Mouse (Mus musculus): ENCODE data around the gene Uncx. TPM values are rescaled to one million over a fixed set of nuclear protein-coding genes. Genes with fewer than 3 reads are reported as not detected.

The Uncx gene
- polyA plus RNA-seq, 1 experiment from 2014 or later, result not detected

DNA sequence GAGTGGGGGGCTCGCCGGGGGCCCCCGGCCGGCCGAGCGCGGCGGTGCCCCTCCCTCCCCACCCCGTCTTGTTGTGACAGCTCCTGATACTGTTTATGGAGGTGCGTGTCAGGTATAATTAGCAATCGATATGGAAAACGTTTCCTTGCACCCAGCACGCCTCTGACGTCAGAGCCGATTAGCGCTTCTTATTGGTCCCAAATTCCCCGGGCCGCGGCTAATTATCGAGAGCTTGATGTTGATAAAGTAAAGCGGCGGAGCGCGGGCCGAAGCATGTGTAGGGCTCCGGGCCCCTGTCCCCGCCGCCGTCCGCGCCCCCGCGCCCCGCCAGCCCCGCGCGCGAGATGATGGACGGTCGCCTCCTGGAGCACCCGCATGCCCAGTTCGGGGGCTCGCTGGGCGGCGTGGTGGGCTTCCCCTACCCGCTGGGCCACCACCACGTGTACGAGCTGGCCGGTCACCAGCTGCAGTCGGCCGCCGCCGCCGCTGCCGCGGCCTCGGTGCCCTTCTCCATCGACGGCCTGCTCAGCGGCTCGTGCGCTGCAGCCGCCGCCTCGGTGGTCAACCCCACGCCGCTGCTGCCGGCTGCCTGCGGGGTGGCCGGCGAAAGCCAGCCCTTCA lies 466 bp downstream of the Uncx start:
- no peaks in the 10 kb centered on the region for H3K9me3 ChIP-seq (ENCODE audit: control insufficient read depth, low read length)
- peaks cover 94% of the 10 kb centered on the region for H3K27me3 ChIP-seq (ENCODE audit: control insufficient read depth, insufficient read depth, low read length)
- H3K4me3 ChIP-seq (ENCODE audit: control insufficient read depth in 1 of 2, insufficient read depth in 1 of 2, low read depth in 1 of 2, low read length in 2 of 2), result peak overlapping the region in 1 of 2 experiments; percentile 22; a peak in 2 of 4 replicates
- H3K27ac ChIP-seq (replicated peaks in 1 of 2; ENCODE audit: control insufficient read depth in 1 of 2, insufficient read depth in 1 of 2, low read depth in 2 of 2, low read length in 2 of 2), result no peak overlapping the region
- no peak for ATAC-seq (ENCODE audit: insufficient number of reproducible peaks, insufficient read depth, low FRiP score, low read depth)
- H3K4me2 ChIP-seq (ENCODE audit: low read length), result peak overlapping the region; percentile 27
- no peaks in the 10 kb centered on the region for H3K36me3 ChIP-seq (ENCODE audit: control insufficient read depth, insufficient read depth, low read length)
- WGBS, result under 1% methylated on average over 70 of the region's 71 CpGs
- peaks cover 0 to 8% of the 10 kb centered on the region in 2 experiments; a peak in 2 of 4 replicates for H3K4me1 ChIP-seq (ENCODE audit: control insufficient read depth in 2 of 2, insufficient read depth in 2 of 2, low read length in 2 of 2)
- no peak overlapping the region for H3K9ac ChIP-seq (ENCODE audit: low read length)

DNA sequence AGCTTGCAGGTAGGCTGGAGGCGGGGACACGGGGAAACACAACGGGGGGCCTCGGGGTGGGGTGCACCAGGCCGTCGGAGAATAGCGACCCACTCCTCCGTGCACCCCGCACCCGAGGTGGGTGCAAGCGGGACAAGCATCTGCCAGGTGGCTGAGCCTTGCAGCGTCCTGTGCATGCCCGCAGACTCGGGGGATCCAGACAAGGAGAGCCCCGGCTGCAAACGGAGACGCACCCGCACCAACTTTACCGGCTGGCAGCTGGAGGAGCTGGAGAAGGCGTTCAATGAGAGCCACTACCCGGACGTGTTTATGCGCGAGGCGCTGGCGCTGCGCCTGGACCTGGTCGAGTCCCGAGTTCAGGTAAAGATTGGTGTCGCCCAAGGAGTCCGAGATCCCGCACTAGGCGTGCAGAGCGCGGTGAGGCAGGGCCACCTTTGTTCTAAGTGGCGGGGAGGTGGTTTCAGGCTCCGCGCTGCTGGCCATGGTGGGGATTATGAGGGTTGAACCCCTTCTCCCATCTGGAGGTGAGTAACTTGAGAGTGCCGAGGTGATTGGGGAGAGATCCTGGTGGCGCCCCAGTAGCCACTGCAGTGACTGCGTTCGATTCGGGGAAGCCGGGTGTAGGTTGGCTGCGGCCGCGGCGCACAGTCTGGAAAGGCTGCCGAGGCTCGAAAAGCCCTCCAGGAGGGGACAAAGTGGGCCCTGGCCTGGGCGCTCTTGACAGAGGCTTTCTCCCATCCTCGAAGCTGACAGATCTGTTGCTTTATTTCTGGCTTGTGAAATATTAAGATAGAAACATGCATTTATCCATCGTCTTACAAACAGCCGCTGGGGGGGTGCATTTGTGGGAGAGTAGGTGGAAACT lies 1.2 kb downstream of the Uncx start:
- Histone ChIP-seq H3K36me3 (ENCODE audit: control insufficient read depth, insufficient read depth, low read length) (no peaks in the 10 kb centered on the region), H3K4me3 (ENCODE audit: control insufficient read depth in 1 of 2, insufficient read depth in 1 of 2, low read depth in 1 of 2, low read length in 2 of 2) (0 out of 4 replicates have a peak overlapping the region, but pooled peaks of 1 of the 2 experiments have one; percentile 22), H3K4me1 (ENCODE audit: control insufficient read depth in 2 of 2, insufficient read depth in 2 of 2, low read length in 2 of 2) (peaks cover 0 to 8% of the 10 kb centered on the region in 2 experiments; a peak in 2 of 4 replicates), H3K27ac (replicated peaks in 1 of 2; ENCODE audit: control insufficient read depth in 1 of 2, insufficient read depth in 1 of 2, low read depth in 2 of 2, low read length in 2 of 2) (no peak overlapping the region), H3K9me3 (ENCODE audit: control insufficient read depth, low read length) (no peaks in the 10 kb centered on the region), H3K27me3 (ENCODE audit: control insufficient read depth, insufficient read depth, low read length) (peaks cover 94% of the 10 kb centered on the region), H3K9ac (ENCODE audit: low read length) (no peak overlapping the region), H3K4me2 (ENCODE audit: low read length) (no peak overlapping the region)
- under 1% methylated on average over 54 of the region's 54 CpGs for WGBS
- no peak for ATAC-seq (ENCODE audit: insufficient number of reproducible peaks, insufficient read depth, low FRiP score, low read depth)

DNA sequence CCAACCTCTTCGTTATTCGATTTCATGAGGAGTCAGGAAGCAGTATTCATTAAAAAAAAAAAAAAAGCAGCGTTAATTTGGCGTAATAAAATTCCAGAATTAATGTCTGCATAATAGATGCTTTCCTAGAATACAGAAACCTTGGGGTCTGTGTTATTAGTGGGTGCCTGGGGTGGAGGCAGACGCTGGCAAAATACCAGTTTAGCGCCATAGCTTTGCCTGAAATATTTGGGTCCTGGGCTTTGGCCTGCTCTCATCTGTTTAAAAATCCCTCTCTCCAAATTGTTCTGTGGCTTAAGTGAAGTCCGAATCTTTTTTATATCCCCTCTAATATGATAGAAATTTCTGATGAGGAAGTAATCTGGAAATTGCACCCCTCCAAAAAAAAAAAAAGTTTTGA lies 1.9 kb downstream of the Uncx start:
- ATAC-seq (ENCODE audit: insufficient number of reproducible peaks, insufficient read depth, low FRiP score, low read depth), result no peak
- Histone ChIP-seq H3K27ac (replicated peaks in 1 of 2; ENCODE audit: control insufficient read depth in 1 of 2, insufficient read depth in 1 of 2, low read depth in 2 of 2, low read length in 2 of 2) (no peak overlapping the region), H3K4me3 (ENCODE audit: control insufficient read depth in 1 of 2, insufficient read depth in 1 of 2, low read depth in 1 of 2, low read length in 2 of 2) (no peak overlapping the region), H3K9ac (ENCODE audit: low read length) (no peak overlapping the region), H3K4me1 (ENCODE audit: control insufficient read depth in 2 of 2, insufficient read depth in 2 of 2, low read length in 2 of 2) (peaks cover 0 to 8% of the 10 kb centered on the region in 2 experiments; a peak in 2 of 4 replicates), H3K9me3 (ENCODE audit: control insufficient read depth, low read length) (no peaks in the 10 kb centered on the region), H3K27me3 (ENCODE audit: control insufficient read depth, insufficient read depth, low read length) (peaks cover 96% of the 10 kb centered on the region), H3K36me3 (ENCODE audit: control insufficient read depth, insufficient read depth, low read length) (no peaks in the 10 kb centered on the region), H3K4me2 (ENCODE audit: low read length) (no peak overlapping the region)
- WGBS, result 2% methylated on average over 7 of the region's 7 CpGs

DNA sequence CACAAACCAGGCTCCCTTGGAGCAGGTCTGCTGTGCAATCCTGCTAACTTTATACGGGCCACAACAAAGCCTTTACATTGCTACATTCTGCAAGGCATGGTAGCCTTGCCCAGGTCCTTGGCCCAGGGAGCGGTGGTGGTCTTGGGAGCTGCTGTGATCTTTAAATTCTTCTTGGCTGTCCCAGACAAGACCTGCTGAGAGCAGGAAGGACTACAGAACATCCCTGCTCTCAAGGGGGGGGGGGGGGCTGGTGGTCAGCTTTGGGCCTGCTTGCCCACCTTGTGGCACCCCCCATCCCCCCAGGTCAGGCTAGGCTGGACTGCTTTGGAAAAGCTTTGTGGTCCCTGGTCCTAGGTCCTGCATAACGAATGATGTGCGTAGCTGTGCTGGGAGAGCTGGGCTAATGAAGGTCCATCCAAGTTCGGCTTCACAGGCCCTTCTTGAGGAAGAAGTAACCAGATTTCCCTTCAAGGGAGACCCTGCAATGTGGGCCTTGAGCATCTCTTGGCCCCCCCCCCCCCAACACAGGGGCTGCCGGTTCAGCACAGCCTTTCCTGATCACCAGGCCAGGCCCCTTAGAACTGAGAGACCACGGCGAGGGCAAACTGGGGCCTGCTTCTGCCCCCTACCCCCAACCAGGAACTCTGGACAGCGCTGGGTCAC lies 2.5 kb downstream of the Uncx start:
- Histone ChIP-seq H3K4me3 (ENCODE audit: control insufficient read depth in 1 of 2, insufficient read depth in 1 of 2, low read depth in 1 of 2, low read length in 2 of 2) (no peak overlapping the region), H3K27ac (replicated peaks in 1 of 2; ENCODE audit: control insufficient read depth in 1 of 2, insufficient read depth in 1 of 2, low read depth in 2 of 2, low read length in 2 of 2) (no peak overlapping the region), H3K4me1 (ENCODE audit: control insufficient read depth in 2 of 2, insufficient read depth in 2 of 2, low read length in 2 of 2) (peaks cover 0 to 4% of the 10 kb centered on the region in 2 experiments; a peak in 2 of 4 replicates), H3K27me3 (ENCODE audit: control insufficient read depth, insufficient read depth, low read length) (peaks cover 96% of the 10 kb centered on the region), H3K4me2 (ENCODE audit: low read length) (no peak overlapping the region), H3K9ac (ENCODE audit: low read length) (no peak overlapping the region), H3K9me3 (ENCODE audit: control insufficient read depth, low read length) (no peaks in the 10 kb centered on the region), H3K36me3 (ENCODE audit: control insufficient read depth, insufficient read depth, low read length) (no peaks in the 10 kb centered on the region)
- no peak for ATAC-seq (ENCODE audit: insufficient number of reproducible peaks, insufficient read depth, low FRiP score, low read depth)
- WGBS, result 3% methylated on average over 9 of the region's 9 CpGs

DNA sequence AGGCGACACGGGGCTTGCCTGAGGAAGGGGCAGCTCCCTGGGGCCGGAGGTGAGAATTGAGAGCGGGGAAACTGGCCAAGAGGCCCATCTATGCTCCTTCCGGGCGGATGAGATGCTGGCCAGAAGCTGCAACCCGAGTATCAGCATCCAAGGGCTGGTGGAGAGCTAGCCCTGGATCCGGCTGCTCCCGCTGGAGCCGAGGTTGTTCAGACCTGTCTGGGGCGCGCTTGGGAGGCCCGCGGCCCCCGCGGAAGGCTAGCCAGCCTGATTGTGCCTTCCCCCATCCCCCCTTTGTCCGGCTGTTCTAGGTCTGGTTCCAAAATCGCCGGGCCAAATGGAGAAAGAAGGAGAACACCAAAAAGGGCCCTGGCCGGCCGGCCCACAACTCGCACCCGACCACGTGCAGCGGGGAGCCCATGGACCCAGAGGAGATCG lies 3.1 kb downstream of the Uncx start:
- peaks cover 0 to 4% of the 10 kb centered on the region in 2 experiments; a peak in 2 of 4 replicates for H3K4me1 ChIP-seq (ENCODE audit: control insufficient read depth in 2 of 2, insufficient read depth in 2 of 2, low read length in 2 of 2)
- no peak overlapping the region for H3K4me3 ChIP-seq (ENCODE audit: control insufficient read depth in 1 of 2, insufficient read depth in 1 of 2, low read depth in 1 of 2, low read length in 2 of 2)
- 1% methylated on average over 26 of the region's 26 CpGs for WGBS
- no peak for ATAC-seq (ENCODE audit: insufficient number of reproducible peaks, insufficient read depth, low FRiP score, low read depth)
- H3K4me2 ChIP-seq (ENCODE audit: low read length), result no peak overlapping the region
- no peaks in the 10 kb centered on the region for H3K36me3 ChIP-seq (ENCODE audit: control insufficient read depth, insufficient read depth, low read length)
- H3K27ac ChIP-seq (replicated peaks in 1 of 2; ENCODE audit: control insufficient read depth in 1 of 2, insufficient read depth in 1 of 2, low read depth in 2 of 2, low read length in 2 of 2), result no peak overlapping the region
- no peak overlapping the region for H3K9ac ChIP-seq (ENCODE audit: low read length)
- H3K9me3 ChIP-seq (ENCODE audit: control insufficient read depth, low read length), result no peaks in the 10 kb centered on the region
- H3K27me3 ChIP-seq (ENCODE audit: control insufficient read depth, insufficient read depth, low read length), result peaks cover 96% of the 10 kb centered on the region

- H3K36me3 ChIP-seq (ENCODE audit: control insufficient read depth, insufficient read depth, low read length), result no peaks in the 10 kb centered on the region
- H3K4me1 ChIP-seq (ENCODE audit: control insufficient read depth in 2 of 2, insufficient read depth in 2 of 2, low read length in 2 of 2), result peaks cover 0 to 4% of the 10 kb centered on the region in 2 experiments; a peak in 2 of 4 replicates
- no peak overlapping the region for H3K27ac ChIP-seq (replicated peaks in 1 of 2; ENCODE audit: control insufficient read depth in 1 of 2, insufficient read depth in 1 of 2, low read depth in 2 of 2, low read length in 2 of 2)
- H3K9ac ChIP-seq (ENCODE audit: low read length), result no peak overlapping the region
- 0 out of 2 replicates have a peak overlapping the region, but pooled peaks have one; percentile 6 for H3K4me2 ChIP-seq (ENCODE audit: low read length)
- no peaks in the 10 kb centered on the region for H3K9me3 ChIP-seq (ENCODE audit: control insufficient read depth, low read length)
- WGBS, result under 1% methylated on average over 68 of the region's 68 CpGs
- no peak for ATAC-seq (ENCODE audit: insufficient number of reproducible peaks, insufficient read depth, low FRiP score, low read depth)
- H3K4me3 ChIP-seq (ENCODE audit: control insufficient read depth in 1 of 2, insufficient read depth in 1 of 2, low read depth in 1 of 2, low read length in 2 of 2), result peak overlapping the region in 1 of 2 experiments; percentile 14; a peak in 2 of 4 replicates
- H3K27me3 ChIP-seq (ENCODE audit: control insufficient read depth, insufficient read depth, low read length), result peaks cover 96% of the 10 kb centered on the region
Observed at GRCm38 (mm10) chr5:139546771-139547420, 3.6 kb downstream of the Uncx start.
